33 mouse cellular contexts compared by ENCODE assay signal in the genomic region with DNA sequence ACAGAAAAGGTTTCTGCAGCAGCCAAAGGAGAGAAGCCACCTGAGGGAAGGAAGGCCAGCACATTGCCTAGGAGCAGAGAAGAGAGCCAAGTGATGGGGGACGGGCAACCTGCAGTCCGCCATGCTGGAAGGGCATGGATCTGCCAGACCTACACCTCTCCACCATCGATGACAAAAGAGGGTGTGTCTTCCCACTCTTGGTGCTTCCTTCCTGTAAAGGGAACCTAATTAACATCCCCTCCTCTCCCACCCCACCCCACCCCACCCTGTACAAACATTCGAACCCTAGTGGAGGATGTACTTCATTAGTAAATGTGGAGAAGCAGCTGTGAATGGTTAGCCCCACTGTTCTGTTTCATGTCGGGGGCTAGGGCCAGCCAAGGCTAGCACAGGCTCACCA. TPM values are rescaled to one million over a fixed set of nuclear protein-coding genes. Genes with fewer than 3 reads are reported as not detected.
DNase-seq lines count a peak whose midpoint lies in the region; ATAC-seq and TF ChIP-seq lines count a peak whose summit lies in the region.
"Had no signal": no experiment of that assay in that cellular context is flagged by ENCODE, and none has a peak within 500 bp of the region (broad histone marks: within the 10 kb centered on the region; RNA-seq: fewer than 3 reads in every experiment).

No protein-coding gene starts in this region.

- no peaks in the 10 kb centered on the region for H3K27me3 ChIP-seq in embryonic facial prominence, embryonic 15.5 days
- H3K27me3 ChIP-seq in embryonic facial prominence, embryonic 10.5 days (replicated peaks; ENCODE audit: low read depth, poor library complexity, severe bottlenecking): no peaks in the 10 kb centered on the region
- H3K27me3 ChIP-seq in cerebellum, adult 2 months (ENCODE audit: control insufficient read depth, insufficient read depth, low read length): no peaks in the 10 kb centered on the region
- H3K27me3 ChIP-seq in liver, embryonic 11.5 days (replicated peaks; ENCODE audit: control insufficient read depth, insufficient read depth, low read length): no peaks in the 10 kb centered on the region
- H3K27me3 ChIP-seq: forebrain, embryonic 13.5 days; heart, embryonic 13.5 days; intestine, embryonic 15.5 days; limb, embryonic 15.5 days; neural tube, embryonic 13.5 days had no signal

- no peak overlapping the region for H3K27ac ChIP-seq in embryonic facial prominence, embryonic 15.5 days (replicated peaks)
- H3K27ac ChIP-seq in embryonic facial prominence, embryonic 10.5 days (replicated peaks): no peak overlapping the region
- no peak overlapping the region for H3K27ac ChIP-seq in cerebellum, adult 2 months (ENCODE audit: insufficient read depth, low read length)
- H3K27ac ChIP-seq in liver, embryonic 11.5 days (ENCODE audit: low read depth, low read length): no peak overlapping the region
- H3K27ac ChIP-seq: forebrain, embryonic 13.5 days; heart, embryonic 13.5 days; intestine, embryonic 15.5 days; layer of hippocampus, adult 2 months; limb, embryonic 10.5 days; limb, embryonic 15.5 days; liver, embryonic 14.5 days; neural tube, embryonic 13.5 days had no signal

- WGBS in embryonic facial prominence, embryonic 15.5 days: 65% methylated on average over 5 of the region's 5 CpGs
- 80% methylated on average over 5 of the region's 5 CpGs for WGBS in embryonic facial prominence, embryonic 10.5 days
- WGBS in cerebellum, adult 2 months: 86% methylated on average over 5 of the region's 5 CpGs
- 74% methylated on average over 5 of the region's 5 CpGs for WGBS in liver, embryonic 11.5 days

- H3K36me3 ChIP-seq in embryonic facial prominence, embryonic 15.5 days: no peaks in the 10 kb centered on the region
- H3K36me3 ChIP-seq in embryonic facial prominence, embryonic 10.5 days (replicated peaks): no peaks in the 10 kb centered on the region
- no peaks in the 10 kb centered on the region for H3K36me3 ChIP-seq in liver, embryonic 11.5 days (ENCODE audit: control insufficient read depth, insufficient read depth, low read length)
- H3K36me3 ChIP-seq: heart, embryonic 13.5 days; intestine, embryonic 15.5 days; limb, embryonic 10.5 days; limb, embryonic 15.5 days; neural tube, embryonic 13.5 days had no signal

- no peak overlapping the region for H3K9ac ChIP-seq in embryonic facial prominence, embryonic 15.5 days
- no peak overlapping the region for H3K9ac ChIP-seq in liver, embryonic 11.5 days (ENCODE audit: low read depth, low read length)
- H3K9ac ChIP-seq: forebrain, embryonic 13.5 days; heart, embryonic 13.5 days; intestine, embryonic 15.5 days; limb, embryonic 15.5 days; liver, embryonic 14.5 days; lung, embryonic 14.5 days; neural tube, embryonic 13.5 days had no signal

- no peaks in the 10 kb centered on the region for H3K4me1 ChIP-seq in embryonic facial prominence, embryonic 15.5 days
- no peaks in the 10 kb centered on the region; the same call in 1 of the 2 replicates for H3K4me1 ChIP-seq in embryonic facial prominence, embryonic 10.5 days
- no peaks in the 10 kb centered on the region for H3K4me1 ChIP-seq in cerebellum, adult 2 months (ENCODE audit: control insufficient read depth, insufficient read depth, low read length)
- no peaks in the 10 kb centered on the region for H3K4me1 ChIP-seq in liver, embryonic 11.5 days (replicated peaks; ENCODE audit: control insufficient read depth, insufficient read depth, low read length)
- H3K4me1 ChIP-seq: forebrain, embryonic 13.5 days; heart, embryonic 13.5 days; intestine, embryonic 15.5 days; limb, embryonic 10.5 days; limb, embryonic 15.5 days; neural tube, embryonic 13.5 days had no signal

- TF ChIP-seq POLR2A in cerebellum, adult 2 months (IDR thresholded peaks at IDR 0.05; ENCODE audit: borderline replicate concordance, insufficient read depth, low read length): no peak

- DNase-seq in embryonic facial prominence, embryonic 10.5 days (ENCODE audit: low spot score): no peak
- DNase-seq in thymus, postnatal 0 days (ENCODE audit: low spot score): peak; percentile 45
- no peak for DNase-seq in thymus, postnatal 36 days
- DNase-seq in thymus, postnatal 14 days: peak; percentile 39
- no peak for DNase-seq in cerebellum, adult 2 months
- DNase-seq in liver, embryonic 11.5 days (ENCODE audit: low spot score): no peak
- DNase-seq: adrenal gland, postnatal 25 days; cerebellum, adult 11-12 months; gastrocnemius, postnatal 10 days; kidney, adult 2 months; kidney, postnatal 36 days; layer of hippocampus, postnatal 36 days; lung, embryonic 14.5 days; lung, postnatal 14 days; right cerebral cortex, postnatal 4 days had no signal

- 0 out of 2 replicates have a peak, but pooled peaks have one; percentile 2 for ATAC-seq in embryonic facial prominence, embryonic 15.5 days (ENCODE audit: insufficient number of reproducible peaks, low FRiP score, low TSS enrichment, low read depth)
- no peak for ATAC-seq in liver, embryonic 11.5 days (replicated peaks; ENCODE audit: low FRiP score)
- ATAC-seq: forebrain, embryonic 13.5 days; hindbrain, embryonic 16.5 days; intestine, embryonic 15.5 days had no signal

- no peaks in the 10 kb centered on the region for H3K9me3 ChIP-seq in embryonic facial prominence, embryonic 15.5 days (replicated peaks)
- H3K9me3 ChIP-seq in embryonic facial prominence, embryonic 10.5 days: no peaks in the 10 kb centered on the region
- no peaks in the 10 kb centered on the region for H3K9me3 ChIP-seq in liver, embryonic 11.5 days (ENCODE audit: control insufficient read depth, low read length)
- H3K9me3 ChIP-seq: forebrain, embryonic 13.5 days; intestine, embryonic 15.5 days; limb, embryonic 10.5 days; limb, embryonic 15.5 days; neural tube, embryonic 13.5 days had no signal

- no peak overlapping the region for H3K4me2 ChIP-seq in embryonic facial prominence, embryonic 15.5 days (replicated peaks)
- no peak overlapping the region for H3K4me2 ChIP-seq in liver, embryonic 11.5 days
- H3K4me2 ChIP-seq: forebrain, embryonic 13.5 days; heart, embryonic 13.5 days; intestine, embryonic 15.5 days; limb, embryonic 15.5 days; lung, embryonic 14.5 days; midbrain, embryonic 11.5 days; neural tube, embryonic 13.5 days had no signal

- H3K4me3 ChIP-seq in embryonic facial prominence, embryonic 15.5 days (replicated peaks): no peak overlapping the region
- H3K4me3 ChIP-seq in embryonic facial prominence, embryonic 10.5 days: no peak overlapping the region
- no peak overlapping the region for H3K4me3 ChIP-seq in cerebellum, adult 2 months (replicated peaks; ENCODE audit: insufficient read depth, low read depth, low read length)
- H3K4me3 ChIP-seq in liver, embryonic 11.5 days (ENCODE audit: low read depth, low read length): no peak overlapping the region
- H3K4me3 ChIP-seq: forebrain, embryonic 13.5 days; heart, embryonic 13.5 days; intestine, embryonic 15.5 days; layer of hippocampus, adult 2 months; limb, embryonic 10.5 days; limb, embryonic 15.5 days; myocyte; neural tube, embryonic 13.5 days had no signal

- no peak for TF ChIP-seq CTCF in cerebellum, adult 2 months (IDR thresholded peaks at IDR 0.05; ENCODE audit: borderline replicate concordance, insufficient read depth, low read depth, low read length)

RNA-seq across cellular contexts. Expression of a gene that starts 22.5 kb away (rescaled TPM):
- 0.80 TPM in 1 of 2 replicates, not detected in the other for polyA plus RNA-seq in embryonic facial prominence, embryonic 15.5 days (2015; fragmentation: Nextera tagmentation; extraction: Ambion mirVana)
- 0.29 and 0.94 TPM in 2 replicates for polyA plus RNA-seq in embryonic facial prominence, embryonic 10.5 days (2016; fragmentation: Nextera tagmentation; extraction: Ambion mirVana)
- polyA plus RNA-seq in thymus, postnatal 0 days (2015; fragmentation: Nextera tagmentation; extraction: Ambion mirVana): 244 and 286 TPM in 2 replicates
- not detected in 2 replicates for polyA plus RNA-seq in cerebellum, adult 2 months (2012; rRNA removed)
- 0.14 TPM in 1 of 2 replicates, not detected in the other for polyA plus RNA-seq in liver, embryonic 11.5 days (2014; fragmentation: Nextera tagmentation; extraction: Ambion mirVana)
- polyA plus RNA-seq: C2C12; cortical plate, adult 2 months; forebrain, embryonic 13.5 days; gonadal fat pad, adult 2 months; heart, embryonic 13.5 days; hindbrain, embryonic 16.5 days; intestine, embryonic 15.5 days; kidney, adult 2 months; liver, embryonic 14.5 days; lung, embryonic 14.5 days; midbrain, embryonic 11.5 days; midbrain, postnatal 0 days; myocyte; neural tube, embryonic 13.5 days; stomach, embryonic 14.5 days; urinary bladder, adult 2 months had no signal

RNA-seq across cellular contexts. Expression of a gene that starts 51.2 kb away (rescaled TPM):
- polyA plus RNA-seq in embryonic facial prominence, embryonic 15.5 days (2015; fragmentation: Nextera tagmentation; extraction: Ambion mirVana): 1.8 and 2.2 TPM in 2 replicates
- 0.34 and 0.44 TPM in 2 replicates for polyA plus RNA-seq in embryonic facial prominence, embryonic 10.5 days (2016; fragmentation: Nextera tagmentation; extraction: Ambion mirVana)
- 174 and 206 TPM in 2 replicates for polyA plus RNA-seq in thymus, postnatal 0 days (2015; fragmentation: Nextera tagmentation; extraction: Ambion mirVana)
- 0.16 TPM in 2 replicates for polyA plus RNA-seq in cerebellum, adult 2 months (2012; rRNA removed)
- 1.3 and 2.4 TPM in 2 replicates for polyA plus RNA-seq in liver, embryonic 11.5 days (2014; fragmentation: Nextera tagmentation; extraction: Ambion mirVana)
- polyA plus RNA-seq: C2C12 had no signal

Comparison
In these comparisons a context has a peak if more than half of its experiments do, and no peak if none do; other contexts are left out.
1. DNase-seq: peak in thymus, postnatal 0 days (single experiment) and thymus, postnatal 14 days (single experiment); none in embryonic facial prominence, embryonic 10.5 days (single experiment), thymus, postnatal 36 days (0 of 2), cerebellum, adult 2 months (0 of 2) and liver, embryonic 11.5 days (single experiment).
2. RNA of a gene that starts 22.5 kb away (polyA plus RNA-seq): 244 to 286 TPM in thymus, postnatal 0 days; 0.29 to 0.94 TPM in embryonic facial prominence, embryonic 10.5 days, 0.80 TPM in embryonic facial prominence, embryonic 15.5 days, not detected in cerebellum, adult 2 months and 0.14 TPM in liver, embryonic 11.5 days; every median in the first group is over 100 times any median in the second.
3. RNA of a gene that starts 51.2 kb away (polyA plus RNA-seq): 174 to 206 TPM in thymus, postnatal 0 days; 1.3 to 2.4 TPM in liver, embryonic 11.5 days, 1.8 to 2.2 TPM in embryonic facial prominence, embryonic 15.5 days, 0.34 to 0.44 TPM in embryonic facial prominence, embryonic 10.5 days and 0.16 TPM in cerebellum, adult 2 months; every median in the first group is over 10 times any median in the second.